Mouse (Mus musculus): Measurements from ENCODE around the gene Megf11. TPM values are rescaled to one million over a fixed set of nuclear protein-coding genes. Genes with fewer than 3 reads are reported as not detected.

The Megf11 gene
- polyA plus RNA-seq, 1 experiment, result 0.06 TPM

GRCm38 (mm10) chr9:64371305-64371819, 14.1 kb upstream of the Megf11 start:
- H3ac ChIP-seq (ENCODE audit: control insufficient read depth, insufficient read length), result no peak overlapping the region
- no peaks in the 10 kb centered on the region for H3K36me3 ChIP-seq (ENCODE audit: control insufficient read depth, insufficient read depth)

GRCm38 (mm10) chr9:64376380-64376779, 9.0 kb upstream of the Megf11 start:
- Histone ChIP-seq H3K4me2 (ENCODE audit: low read depth) (no peak overlapping the region), H3K79me2 (ENCODE audit: control insufficient read depth, insufficient read depth) (no peaks in the 10 kb centered on the region), H3K4me3 (no peak overlapping the region), H3K27me3 (ENCODE audit: control insufficient read depth, insufficient read depth, insufficient read length) (peaks cover 18% of the 10 kb centered on the region), H3ac (ENCODE audit: control insufficient read depth, insufficient read length) (no peak overlapping the region), H3K36me3 (ENCODE audit: control insufficient read depth, insufficient read depth) (no peaks in the 10 kb centered on the region)
- TF ChIP-seq MAX (IDR thresholded peaks at IDR 0.05; ENCODE audit: low read depth) (no peak), CEBPB (IDR thresholded peaks at IDR 0.05; ENCODE audit: insufficient read depth, poor library complexity, severe bottlenecking) (no peak), POLR2AphosphoS2 (IDR thresholded peaks at IDR 0.05; ENCODE audit: insufficient read length, low read depth) (no peak), TCF12 (IDR thresholded peaks at IDR 0.05; ENCODE audit: insufficient read depth, poor library complexity, severe bottlenecking) (no peak), USF1 (IDR thresholded peaks at IDR 0.05; ENCODE audit: low read depth) (no peak), SRF (IDR thresholded peaks at IDR 0.05; ENCODE audit: control insufficient read depth, insufficient read length, low read depth) (no peak), TCF3 (IDR thresholded peaks at IDR 0.05; ENCODE audit: insufficient read length, low read depth) (no peak), MYOG (IDR thresholded peaks at IDR 0.05; ENCODE audit: control insufficient read depth in 1 of 3, insufficient read depth in 1 of 3, insufficient read length in 2 of 3, low read depth in 2 of 3) (no peak), REST (IDR thresholded peaks at IDR 0.05; ENCODE audit: insufficient read depth, insufficient read length) (no peak), MYOD1 (IDR thresholded peaks at IDR 0.05; ENCODE audit: control insufficient read depth in 1 of 3, insufficient read length in 2 of 3, low read depth in 2 of 3) (no peak), E2F4 (IDR thresholded peaks at IDR 0.05; ENCODE audit: insufficient read depth) (no peak), POLR2A (IDR thresholded peaks at IDR 0.05; ENCODE audit: insufficient read length, low read depth) (no peak)

More at GRCm38 (mm10) chr9:64371305-64371819, 14.1 kb upstream of the Megf11 start:
- Histone ChIP-seq H3K79me2 (ENCODE audit: control insufficient read depth, insufficient read depth) (no peaks in the 10 kb centered on the region), H3K4me3 (no peak overlapping the region), H3K27me3 (ENCODE audit: control insufficient read depth, insufficient read depth, insufficient read length) (peaks cover 23% of the 10 kb centered on the region), H3K4me2 (ENCODE audit: low read depth) (no peak overlapping the region)
- TF ChIP-seq MYOG (IDR thresholded peaks at IDR 0.05; ENCODE audit: control insufficient read depth in 1 of 3, insufficient read depth in 1 of 3, insufficient read length in 2 of 3, low read depth in 2 of 3) (no peak), POLR2A (IDR thresholded peaks at IDR 0.05; ENCODE audit: insufficient read length, low read depth) (no peak), REST (IDR thresholded peaks at IDR 0.05; ENCODE audit: insufficient read depth, insufficient read length) (no peak), POLR2AphosphoS2 (IDR thresholded peaks at IDR 0.05; ENCODE audit: insufficient read length, low read depth) (no peak), TCF3 (IDR thresholded peaks at IDR 0.05; ENCODE audit: insufficient read length, low read depth) (no peak), CEBPB (IDR thresholded peaks at IDR 0.05; ENCODE audit: insufficient read depth, poor library complexity, severe bottlenecking) (no peak), USF1 (IDR thresholded peaks at IDR 0.05; ENCODE audit: low read depth) (no peak), MAX (IDR thresholded peaks at IDR 0.05; ENCODE audit: low read depth) (no peak), TCF12 (IDR thresholded peaks at IDR 0.05; ENCODE audit: insufficient read depth, poor library complexity, severe bottlenecking) (no peak), E2F4 (IDR thresholded peaks at IDR 0.05; ENCODE audit: insufficient read depth) (no peak), SRF (IDR thresholded peaks at IDR 0.05; ENCODE audit: control insufficient read depth, insufficient read length, low read depth) (no peak), MYOD1 (IDR thresholded peaks at IDR 0.05; ENCODE audit: control insufficient read depth in 1 of 3, insufficient read length in 2 of 3, low read depth in 2 of 3) (no peak)

GRCm38 (mm10) chr9:64383021-64383788, 2.2 kb upstream of the Megf11 start:
- Histone ChIP-seq H3ac (ENCODE audit: control insufficient read depth, insufficient read length) (no peak overlapping the region), H3K4me2 (ENCODE audit: low read depth) (no peak overlapping the region), H3K4me3 (no peak overlapping the region), H3K36me3 (ENCODE audit: control insufficient read depth, insufficient read depth) (no peaks in the 10 kb centered on the region), H3K79me2 (ENCODE audit: control insufficient read depth, insufficient read depth) (no peaks in the 10 kb centered on the region), H3K27me3 (ENCODE audit: control insufficient read depth, insufficient read depth, insufficient read length) (peaks cover 43% of the 10 kb centered on the region)
- no peak for TF ChIP-seq MYOD1 (IDR thresholded peaks at IDR 0.05; ENCODE audit: control insufficient read depth in 1 of 3, insufficient read length in 2 of 3, low read depth in 2 of 3)
- no peak for TF ChIP-seq MYOG (IDR thresholded peaks at IDR 0.05; ENCODE audit: control insufficient read depth in 1 of 3, insufficient read depth in 1 of 3, insufficient read length in 2 of 3, low read depth in 2 of 3)
- TF ChIP-seq SRF (IDR thresholded peaks at IDR 0.05; ENCODE audit: control insufficient read depth, insufficient read length, low read depth), result no peak
- no peak for TF ChIP-seq CEBPB (IDR thresholded peaks at IDR 0.05; ENCODE audit: insufficient read depth, poor library complexity, severe bottlenecking)
- no peak for TF ChIP-seq POLR2A (IDR thresholded peaks at IDR 0.05; ENCODE audit: insufficient read length, low read depth)
- no peak for TF ChIP-seq POLR2AphosphoS2 (IDR thresholded peaks at IDR 0.05; ENCODE audit: insufficient read length, low read depth)
- no peak for TF ChIP-seq TCF3 (IDR thresholded peaks at IDR 0.05; ENCODE audit: insufficient read length, low read depth)
- TF ChIP-seq REST (IDR thresholded peaks at IDR 0.05; ENCODE audit: insufficient read depth, insufficient read length), result no peak
- no peak for TF ChIP-seq MAX (IDR thresholded peaks at IDR 0.05; ENCODE audit: low read depth)
- TF ChIP-seq TCF12 (IDR thresholded peaks at IDR 0.05; ENCODE audit: insufficient read depth, poor library complexity, severe bottlenecking), result no peak
- no peak for TF ChIP-seq USF1 (IDR thresholded peaks at IDR 0.05; ENCODE audit: low read depth)
- no peak for TF ChIP-seq E2F4 (IDR thresholded peaks at IDR 0.05; ENCODE audit: insufficient read depth)

- Histone ChIP-seq H3K27me3 (ENCODE audit: control insufficient read depth, insufficient read depth, insufficient read length) (peaks cover 60% of the 10 kb centered on the region), H3K36me3 (ENCODE audit: control insufficient read depth, insufficient read depth) (no peaks in the 10 kb centered on the region), H3K4me2 (ENCODE audit: low read depth) (no peak overlapping the region), H3K4me3 (no peak overlapping the region), H3ac (ENCODE audit: control insufficient read depth, insufficient read length) (no peak overlapping the region), H3K79me2 (ENCODE audit: control insufficient read depth, insufficient read depth) (no peaks in the 10 kb centered on the region)
- no peak for TF ChIP-seq USF1 (IDR thresholded peaks at IDR 0.05; ENCODE audit: low read depth)
- TF ChIP-seq TCF12 (IDR thresholded peaks at IDR 0.05; ENCODE audit: insufficient read depth, poor library complexity, severe bottlenecking), result no peak
- TF ChIP-seq POLR2AphosphoS2 (IDR thresholded peaks at IDR 0.05; ENCODE audit: insufficient read length, low read depth), result no peak
- TF ChIP-seq E2F4 (IDR thresholded peaks at IDR 0.05; ENCODE audit: insufficient read depth), result no peak
- TF ChIP-seq REST (IDR thresholded peaks at IDR 0.05; ENCODE audit: insufficient read depth, insufficient read length), result no peak
- no peak for TF ChIP-seq MYOG (IDR thresholded peaks at IDR 0.05; ENCODE audit: control insufficient read depth in 1 of 3, insufficient read depth in 1 of 3, insufficient read length in 2 of 3, low read depth in 2 of 3)
- no peak for TF ChIP-seq CEBPB (IDR thresholded peaks at IDR 0.05; ENCODE audit: insufficient read depth, poor library complexity, severe bottlenecking)
- TF ChIP-seq SRF (IDR thresholded peaks at IDR 0.05; ENCODE audit: control insufficient read depth, insufficient read length, low read depth), result no peak
- TF ChIP-seq MYOD1 (IDR thresholded peaks at IDR 0.05; ENCODE audit: control insufficient read depth in 1 of 3, insufficient read length in 2 of 3, low read depth in 2 of 3), result no peak
- TF ChIP-seq MAX (IDR thresholded peaks at IDR 0.05; ENCODE audit: low read depth), result no peak
- TF ChIP-seq TCF3 (IDR thresholded peaks at IDR 0.05; ENCODE audit: insufficient read length, low read depth), result no peak
- no peak for TF ChIP-seq POLR2A (IDR thresholded peaks at IDR 0.05; ENCODE audit: insufficient read length, low read depth)
Measured at GRCm38 (mm10) chr9:64386466-64387211, 1.2 kb downstream of the Megf11 start.

Data from myocyte (in vitro differentiated cells).